Mouse (Mus musculus): ENCODE measurements at regions not wholly inside any gene's neighbourhood (a gene's known extent, or its start where the extent isn't known, plus 50 kb on each side); places are given as distances from the start of the nearest gene placed in this dataset.

DNA sequence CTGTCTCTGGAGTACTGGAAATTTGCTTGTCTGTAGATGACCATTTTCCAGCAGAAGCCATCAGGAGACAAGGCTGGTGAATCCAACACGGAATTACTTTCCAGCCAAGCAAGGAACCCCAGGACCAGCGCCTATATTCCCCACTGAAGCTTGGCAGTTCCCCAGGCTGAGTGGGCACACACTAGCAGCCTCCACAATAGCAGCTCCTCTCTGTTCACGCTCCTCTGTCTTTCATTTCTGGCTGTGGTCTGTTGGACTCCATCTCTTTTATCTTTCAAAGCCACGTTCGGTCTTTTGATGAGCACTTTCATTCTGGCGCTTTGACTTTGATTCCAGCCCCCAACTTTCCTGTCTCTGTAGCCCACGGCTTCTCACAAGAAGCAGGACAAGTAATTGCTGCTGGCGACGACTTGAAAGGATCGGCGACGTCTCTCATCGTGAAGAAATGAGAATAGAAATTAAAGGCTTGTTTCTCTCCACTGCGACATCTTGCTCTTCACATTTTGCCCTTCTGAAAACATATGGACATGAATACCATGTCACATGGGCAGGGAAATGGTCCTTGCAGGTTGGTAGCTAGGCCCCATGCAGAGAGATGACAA is 268.0 kb downstream of the Diras2 start:
- TF ChIP-seq CTCF (IDR thresholded peaks at IDR 0.05; ENCODE audit: low read depth, low read length) (no peak), POLR2A (IDR thresholded peaks at IDR 0.05; ENCODE audit: extremely low read depth, insufficient read depth, low read length) (no peak)

Data from liver, adult 2 months (tissue).